Mouse (Mus musculus) forebrain, postnatal 0 days (tissue): ENCODE measurements around the gene Exoc8. TPM values are rescaled to one million over a fixed set of nuclear protein-coding genes. Genes with fewer than 3 reads are reported as not detected.

Experiments used
- ATAC-seq: fragments of 200-750 bp; cut with Nextera tagmentation; 2 replicates; pipeline ENCODE4 v1.8.0; 2017; ENCODE audit warnings: mild to moderate bottlenecking, moderate library complexity
- DNase-seq: peaks from one replicate; pipeline ENCODE4 v3.0.0-alpha.2; 2015
- H3K27ac ChIP-seq: fragments of 300-500 bp; sonication (generic); 2 replicates; pipeline ENCODE4 v1.5.1; 2014; ENCODE audit warnings: low read depth, mild to moderate bottlenecking, antibody characterized with exemption, low read length, moderate library complexity, mixed read lengths
- H3K27me3 ChIP-seq: fragments of 300-500 bp; sonication (generic); 2 replicates; pipeline ENCODE4 v1.6.1; 2014; ENCODE audit warnings: mild to moderate bottlenecking, low read length, mixed read lengths; ENCODE audit not compliant: insufficient read depth
- H3K36me3 ChIP-seq: fragments of 300-500 bp; sonication (generic); 2 replicates; pipeline ENCODE4 v1.6.1; 2014; ENCODE audit warnings: mild to moderate bottlenecking, moderate library complexity; ENCODE audit not compliant: insufficient read depth
- H3K4me1 ChIP-seq: fragments of 300-500 bp; sonication (generic); 2 replicates; pipeline ENCODE4 v1.6.1; 2014; ENCODE audit warnings: antibody characterized with exemption; ENCODE audit not compliant: insufficient read depth
- H3K4me2 ChIP-seq: fragments of 300-500 bp; sonication (generic); 2 replicates; pipeline ENCODE4 v1.6.1; 2014; ENCODE audit warnings: low read depth, mild to moderate bottlenecking, moderate library complexity
- H3K4me3 ChIP-seq: fragments of 300-500 bp; sonication (generic); 2 replicates; pipeline ENCODE4 v1.5.1; 2014; ENCODE audit warnings: low read depth, low read length, mixed read lengths
- H3K9ac ChIP-seq: fragments of 300-500 bp; sonication (generic); 2 replicates; pipeline ENCODE4 v1.6.1; 2014; ENCODE audit warnings: mild to moderate bottlenecking
- H3K9me3 ChIP-seq: fragments of 300-500 bp; sonication (generic); 2 replicates; pipeline ENCODE4 v1.6.1; 2016; ENCODE audit warnings: low read length
- CTCF ChIP-seq: sonication (generic); IDR thresholded peaks from 2 replicates; pipeline ENCODE4 v1.5.1; 2016; ENCODE audit warnings: antibody characterized with exemption, control low read depth, low read depth
- WGBS: fragments of 180-500 bp; shearing (Covaris S2); extraction: QIAGEN DNeasy Blood & Tissue Kit; methylation state at CpG from one replicate; pipeline ENCODE4 v1.1.7; 2014; 5-methylcytosine and 5-hydroxymethylcytosine counted together
- polyA plus RNA-seq: library from polyadenylated mRNA; unstranded; fragments of >200 nt; fragmentation: Nextera tagmentation; extraction: Ambion mirVana; gene quantifications from 2 replicates; pipeline ENCODE4 v1.2.1, GENCODE M21; 2015
- total RNA-seq: library from RNA; depleted of rRNA; stranded (reverse); fragments of >200 nt; gene quantifications from 2 replicates; pipeline ENCODE4 v1.2.3, GENCODE M21; 2014

Gene Exoc8
- total and polyA plus RNA-seq, 2 experiments from 2014 or later: 9.9 to 33.9 TPM

DNA sequence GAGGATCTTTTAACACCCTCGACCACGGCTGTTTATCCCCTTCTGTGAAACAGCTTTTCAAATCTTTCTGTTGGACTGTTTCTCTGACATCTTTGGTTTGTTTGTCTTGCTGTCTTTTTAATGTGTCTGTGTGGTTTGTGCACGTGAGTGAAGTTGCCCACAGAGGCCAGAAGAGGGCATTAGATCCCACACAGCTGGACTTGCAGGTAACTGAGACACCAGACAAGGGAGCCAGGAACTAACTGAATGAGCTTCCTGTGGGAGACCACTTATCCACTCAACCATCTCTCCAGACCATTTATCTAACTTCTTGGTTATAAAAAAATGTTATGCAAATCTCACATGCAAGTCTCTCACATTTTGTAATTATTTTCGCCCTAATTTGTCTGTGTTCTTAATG, 33.1 kb upstream of the Exoc8 start:
- H3K4me3 ChIP-seq: no peak overlapping the region
- H3K4me2 ChIP-seq: no peak overlapping the region
- no peak overlapping the region for H3K9ac ChIP-seq
- ATAC-seq (no peak), DNase-seq (no peak)
- H3K9me3 ChIP-seq: no peaks in the 10 kb centered on the region
- no peaks in the 10 kb centered on the region for H3K4me1 ChIP-seq
- H3K36me3 ChIP-seq: no peaks in the 10 kb centered on the region
- peak overlapping the region; percentile 47; the same call in 1 of the 2 replicates for H3K27ac ChIP-seq
- no peaks in the 10 kb centered on the region for H3K27me3 ChIP-seq
- peak; percentile 24; the same call in 1 of the 2 replicates for TF ChIP-seq CTCF
- 80% methylated on average over 4 of the region's 4 CpGs for WGBS

DNA sequence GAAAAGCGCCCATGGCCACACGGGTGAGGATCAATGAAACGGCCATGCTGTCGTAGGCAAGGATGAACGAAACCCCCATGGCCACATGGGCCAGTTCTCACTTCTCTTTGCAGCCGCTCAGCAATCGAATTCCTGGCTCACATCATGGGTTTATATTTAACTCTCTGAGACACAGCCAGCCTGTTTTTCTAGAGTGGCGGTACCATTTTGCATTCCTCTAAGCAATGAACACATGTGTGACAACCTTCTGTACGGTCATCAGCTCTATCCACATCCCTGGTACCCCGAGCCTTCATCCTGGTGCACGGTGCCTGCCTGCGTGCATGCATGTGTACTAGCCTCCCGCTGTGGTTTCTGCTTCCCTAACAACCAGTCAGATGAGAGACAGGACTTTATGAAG, 32.6 kb upstream of the Exoc8 start:
- TF ChIP-seq CTCF: no peak
- Histone ChIP-seq H3K9ac (no peak overlapping the region), H3K27me3 (no peaks in the 10 kb centered on the region), H3K4me2 (no peak overlapping the region), H3K27ac (peak overlapping the region; percentile 47; the same call in 1 of the 2 replicates), H3K9me3 (no peaks in the 10 kb centered on the region), H3K4me3 (no peak overlapping the region), H3K4me1 (no peaks in the 10 kb centered on the region), H3K36me3 (no peaks in the 10 kb centered on the region)
- DNase-seq: peak; percentile 52
- peak; percentile 48 for ATAC-seq
- 77% methylated on average over 13 of the region's 13 CpGs for WGBS

DNA sequence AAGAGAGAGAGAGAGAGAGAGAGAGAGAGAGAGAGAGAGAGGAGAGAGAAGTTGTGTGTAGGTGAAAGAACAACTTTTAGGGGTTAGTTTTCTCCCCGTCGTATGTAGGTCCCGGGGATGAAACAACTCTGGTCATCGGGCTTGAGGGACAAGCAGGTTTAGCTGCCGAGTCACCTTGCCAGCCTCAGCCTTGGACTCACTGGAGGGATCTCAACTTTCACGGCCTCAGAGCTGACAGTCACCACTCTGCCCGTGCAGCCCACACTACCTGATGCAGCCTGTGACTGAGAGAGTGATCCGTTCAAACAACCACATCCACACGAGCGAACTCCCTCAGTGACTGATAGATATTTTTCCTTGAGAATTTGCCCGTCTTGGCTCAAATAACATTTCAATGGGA, 31.5 kb upstream of the Exoc8 start:
- no peak overlapping the region for H3K4me3 ChIP-seq
- no peak for TF ChIP-seq CTCF
- WGBS: 89% methylated on average over 11 of the region's 11 CpGs

GRCm38 (mm10) chr8:124926351-124926771, 28.9 kb upstream of the Exoc8 start:
- peak; percentile 56; the same call in 1 of the 2 replicates for ATAC-seq
- H3K9ac ChIP-seq: no peak overlapping the region
- H3K4me1 ChIP-seq: no peaks in the 10 kb centered on the region
- DNase-seq: peak; percentile 17
- no peak overlapping the region for H3K4me2 ChIP-seq
- TF ChIP-seq CTCF: no peak
- H3K27me3 ChIP-seq: no peaks in the 10 kb centered on the region
- H3K9me3 ChIP-seq: no peaks in the 10 kb centered on the region
- H3K27ac ChIP-seq: no peak overlapping the region
- H3K4me3 ChIP-seq: no peak overlapping the region
- no peaks in the 10 kb centered on the region; the same call in 1 of the 2 replicates for H3K36me3 ChIP-seq
- WGBS: 62% methylated on average over 10 of the region's 10 CpGs

More for the DNA sequence above, 31.5 kb upstream of the Exoc8 start:
- H3K27me3 ChIP-seq: no peaks in the 10 kb centered on the region
- no peak for DNase-seq
- no peak overlapping the region for H3K4me2 ChIP-seq
- H3K36me3 ChIP-seq: no peaks in the 10 kb centered on the region; the same call in 1 of the 2 replicates
- H3K27ac ChIP-seq: no peak overlapping the region
- no peak for ATAC-seq
- H3K9me3 ChIP-seq: no peaks in the 10 kb centered on the region
- H3K4me1 ChIP-seq: no peaks in the 10 kb centered on the region
- H3K9ac ChIP-seq: no peak overlapping the region

DNA sequence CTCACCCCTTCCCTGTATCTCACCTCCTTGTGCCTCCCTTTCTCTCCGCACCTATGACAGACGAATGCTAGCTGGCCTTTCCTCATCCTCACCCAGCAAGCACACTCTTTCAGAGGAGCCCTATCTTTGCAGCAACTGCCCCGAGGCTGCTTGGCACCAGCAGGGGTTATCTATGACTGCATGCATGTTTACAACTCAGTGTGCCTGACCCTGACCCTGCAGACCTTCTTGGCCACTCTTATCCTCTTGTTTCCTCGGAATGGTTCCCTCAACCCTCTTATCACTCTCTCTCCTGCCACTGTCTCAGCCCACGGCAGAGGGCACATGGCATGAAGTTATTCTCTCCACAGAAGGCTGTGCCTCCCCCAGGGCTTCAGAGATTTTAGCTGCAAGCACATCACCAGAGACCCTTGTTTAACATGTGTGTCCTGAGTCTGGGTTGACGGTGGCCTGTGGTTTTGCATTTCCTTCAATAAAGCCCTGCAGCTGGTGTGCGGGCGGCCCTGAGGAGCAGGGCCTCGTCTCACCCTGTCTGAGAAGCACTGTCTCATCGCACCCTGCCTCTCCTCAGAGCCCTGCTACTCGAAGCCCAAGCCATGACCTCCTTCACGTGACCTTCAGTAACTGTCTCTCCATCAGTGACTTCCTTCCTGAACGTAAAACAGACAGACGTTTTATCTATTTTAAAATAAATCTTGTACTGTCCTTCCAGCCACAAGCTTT, 28.2 kb upstream of the Exoc8 start:
- Histone ChIP-seq H3K27me3 (no peaks in the 10 kb centered on the region), H3K27ac (no peak overlapping the region), H3K9ac (no peak overlapping the region), H3K4me2 (no peak overlapping the region), H3K4me1 (no peaks in the 10 kb centered on the region), H3K4me3 (no peak overlapping the region), H3K9me3 (no peaks in the 10 kb centered on the region), H3K36me3 (no peaks in the 10 kb centered on the region; the same call in 1 of the 2 replicates)
- ATAC-seq (no peak), DNase-seq (no peak)
- no peak for TF ChIP-seq CTCF
- 85% methylated on average over 14 of the region's 14 CpGs for WGBS

DNA sequence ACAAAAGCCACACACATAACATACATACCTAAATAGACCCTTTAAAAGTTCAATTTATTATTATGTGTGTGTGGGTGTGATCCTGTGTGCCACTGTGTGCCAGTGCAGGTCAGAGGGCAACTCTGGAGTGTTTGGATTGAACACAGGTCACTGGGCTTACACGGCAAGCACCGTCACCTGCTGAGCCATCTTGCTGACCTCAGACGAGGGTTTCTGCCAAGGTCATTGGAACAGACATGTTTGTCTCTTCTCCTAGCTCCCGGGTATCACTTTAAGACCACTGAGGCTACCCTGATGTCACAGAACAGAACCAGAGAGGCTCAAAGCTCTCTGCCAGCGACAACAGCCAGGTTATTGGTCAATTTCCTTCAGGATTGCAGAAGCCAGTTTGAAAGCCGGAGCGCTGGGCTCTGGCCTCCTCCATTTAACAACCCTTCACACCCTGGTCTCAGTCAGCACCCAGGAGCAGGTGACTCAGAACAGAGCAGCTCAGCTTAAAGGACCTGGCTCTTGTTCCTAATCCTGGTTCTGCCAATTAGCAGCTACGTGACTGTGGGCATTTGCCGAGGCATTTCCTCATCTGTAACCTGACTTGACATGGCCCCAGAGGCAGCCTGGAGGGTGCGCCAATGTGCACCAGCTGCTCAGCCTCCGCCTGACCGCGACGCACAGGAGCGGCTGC, 26.6 kb upstream of the Exoc8 start:
- TF ChIP-seq CTCF: no peak
- Histone ChIP-seq H3K9me3 (no peaks in the 10 kb centered on the region), H3K4me1 (no peaks in the 10 kb centered on the region), H3K9ac (no peak overlapping the region), H3K27me3 (no peaks in the 10 kb centered on the region), H3K4me2 (no peak overlapping the region), H3K4me3 (no peak overlapping the region), H3K27ac (no peak overlapping the region), H3K36me3 (no peaks in the 10 kb centered on the region; the same call in 1 of the 2 replicates)
- DNase-seq (no peak), ATAC-seq (no peak)
- 88% methylated on average over 15 of the region's 15 CpGs for WGBS

DNA sequence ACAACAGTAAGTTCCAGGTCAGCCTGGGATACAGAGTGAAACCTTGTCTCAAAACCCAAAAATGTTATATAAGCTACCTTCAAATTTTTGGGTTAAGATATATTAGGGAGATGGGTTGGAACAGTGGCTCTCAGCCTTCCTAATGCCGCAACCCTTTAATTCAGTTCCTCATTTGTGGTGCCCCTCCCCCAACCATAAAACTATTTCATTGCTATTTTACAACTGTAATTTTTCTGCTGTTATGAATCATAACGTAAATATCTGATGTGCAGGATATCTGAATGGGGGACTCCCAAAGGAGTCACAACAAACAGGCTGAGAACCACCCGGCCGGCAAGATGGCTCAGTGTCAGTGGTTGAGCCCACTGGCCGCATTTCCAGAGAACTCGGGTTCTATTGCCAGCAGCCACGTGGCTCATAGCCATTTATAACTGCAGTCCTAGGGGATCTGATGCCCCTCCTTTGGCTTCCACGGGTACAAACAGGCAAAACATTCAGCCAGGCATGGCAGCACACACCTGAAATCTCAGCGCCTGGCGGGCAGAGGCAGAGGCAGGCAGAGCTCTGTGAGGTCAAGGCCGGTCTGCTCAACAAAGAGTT, 25.1 kb upstream of the Exoc8 start:
- Histone ChIP-seq H3K4me1 (no peaks in the 10 kb centered on the region), H3K27ac (no peak overlapping the region), H3K36me3 (no peaks in the 10 kb centered on the region; the same call in 1 of the 2 replicates), H3K9ac (no peak overlapping the region), H3K27me3 (no peaks in the 10 kb centered on the region), H3K4me3 (no peak overlapping the region), H3K9me3 (no peaks in the 10 kb centered on the region), H3K4me2 (no peak overlapping the region)
- no peak for ATAC-seq
- 73% methylated on average over 11 of the region's 11 CpGs for WGBS
- TF ChIP-seq CTCF: no peak
- DNase-seq: no peak
